Mouse (Mus musculus): ENCODE measurements around the gene Ugt1a2. TPM values are rescaled to one million over a fixed set of nuclear protein-coding genes. Genes with fewer than 3 reads are reported as not detected.
A peak's percentile ranks its signal among the peaks of the same experiment; 100 is the strongest.

Gene Ugt1a2
- total and polyA plus RNA-seq, 2 experiments from 2014 or later = not detected

DNA sequence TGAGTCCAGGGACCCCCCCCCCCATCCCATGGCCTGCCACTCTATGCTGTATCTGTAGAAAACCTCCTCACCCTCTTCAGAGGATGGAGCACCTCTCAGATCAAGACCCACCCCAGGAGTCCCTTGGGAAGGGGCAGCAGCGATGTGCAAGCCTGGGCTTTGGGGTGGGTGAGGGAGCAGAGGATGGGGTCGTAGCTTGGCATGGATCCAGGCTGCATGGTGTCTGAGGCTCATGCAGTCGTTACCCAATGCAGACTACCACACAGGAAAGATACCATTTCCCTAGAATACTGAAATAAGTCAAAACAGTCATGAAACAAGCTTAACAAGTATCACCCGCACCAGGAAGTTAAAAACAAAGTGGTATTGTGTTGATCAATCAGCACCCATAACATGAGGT is 48.3 kb downstream of the Ugt1a2 start:
- H3K4me2 ChIP-seq (ENCODE audit: low read depth, low read length) = no peak overlapping the region
- no peak overlapping the region for H3K27ac ChIP-seq
- no peak overlapping the region for H3K4me3 ChIP-seq (ENCODE audit: low read length)
- DNase-seq (ENCODE audit: low spot score) = no peak
- no peaks in the 10 kb centered on the region for H3K27me3 ChIP-seq (ENCODE audit: insufficient read depth, low read length)
- H3K36me3 ChIP-seq (ENCODE audit: insufficient read depth, low read length) = no peaks in the 10 kb centered on the region
- no peak for TF ChIP-seq CTCF (IDR thresholded peaks at IDR 0.05; ENCODE audit: low read depth)
- H3K9ac ChIP-seq (replicated peaks; ENCODE audit: low read length) = no peak overlapping the region
- WGBS = 69% methylated on average over 4 of the region's 4 CpGs
- no peak for ATAC-seq
- H3K9me3 ChIP-seq (ENCODE audit: low read length) = peaks cover 86% of the 10 kb centered on the region
- H3K4me1 ChIP-seq (ENCODE audit: insufficient read depth, low read length) = no peaks in the 10 kb centered on the region

DNA sequence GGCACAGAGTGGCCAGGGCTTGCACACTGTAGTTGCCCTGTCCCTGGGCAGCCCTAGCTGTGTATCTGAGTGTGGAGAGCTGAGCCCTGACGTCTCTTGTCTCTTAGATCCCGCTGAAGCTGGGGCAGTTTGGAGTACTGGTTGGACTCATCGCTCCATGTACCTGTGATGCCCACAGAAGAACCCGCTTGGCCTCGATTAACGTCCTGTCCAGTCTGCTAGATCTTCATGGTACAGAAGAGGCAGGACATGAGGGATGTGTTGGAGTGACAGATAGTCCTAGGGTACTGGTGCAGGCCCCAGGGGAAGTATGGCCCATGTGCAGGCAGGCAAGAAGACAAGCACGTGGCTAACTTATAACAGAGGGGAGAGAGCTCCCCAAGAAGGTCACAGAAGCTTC is 49.2 kb downstream of the Ugt1a2 start:
- H3K27me3 ChIP-seq (ENCODE audit: insufficient read depth, low read length) = no peaks in the 10 kb centered on the region
- no peak overlapping the region for H3K27ac ChIP-seq
- no peaks in the 10 kb centered on the region for H3K36me3 ChIP-seq (ENCODE audit: insufficient read depth, low read length)
- peaks cover 81% of the 10 kb centered on the region for H3K9me3 ChIP-seq (ENCODE audit: low read length)
- H3K4me2 ChIP-seq (ENCODE audit: low read depth, low read length) = no peak overlapping the region
- no peak for TF ChIP-seq CTCF (IDR thresholded peaks at IDR 0.05; ENCODE audit: low read depth)
- no peaks in the 10 kb centered on the region for H3K4me1 ChIP-seq (ENCODE audit: insufficient read depth, low read length)
- H3K4me3 ChIP-seq (ENCODE audit: low read length) = no peak overlapping the region
- H3K9ac ChIP-seq (replicated peaks; ENCODE audit: low read length) = no peak overlapping the region
- ATAC-seq = 0 out of 2 replicates have a peak, but pooled peaks have one; percentile 4
- 76% methylated on average over 7 of the region's 7 CpGs for WGBS
- no peak for DNase-seq (ENCODE audit: low spot score)

DNA sequence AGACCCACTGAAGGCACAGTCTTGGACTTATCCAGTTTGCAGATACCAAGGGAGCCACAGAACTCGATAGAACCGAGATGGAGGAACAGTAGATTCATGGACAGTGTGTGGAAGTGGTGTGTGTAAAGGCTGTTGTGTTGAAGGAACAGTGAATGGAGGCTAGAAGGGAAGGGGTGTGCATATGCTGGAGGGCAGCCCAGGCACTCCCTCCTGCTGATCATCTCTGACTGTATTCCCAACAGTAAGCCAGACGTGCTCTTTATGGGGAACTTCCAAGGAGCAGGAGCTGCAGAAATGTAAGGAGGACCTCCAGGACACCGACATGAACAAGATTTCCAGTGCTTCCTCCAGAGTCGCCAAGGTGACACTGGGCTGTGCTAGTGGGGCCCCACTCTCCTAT is 49.6 kb downstream of the Ugt1a2 start:
- Histone ChIP-seq H3K4me1 (ENCODE audit: insufficient read depth, low read length) (no peaks in the 10 kb centered on the region), H3K4me2 (ENCODE audit: low read depth, low read length) (no peak overlapping the region), H3K9ac (replicated peaks; ENCODE audit: low read length) (no peak overlapping the region), H3K27ac (no peak overlapping the region), H3K27me3 (ENCODE audit: insufficient read depth, low read length) (no peaks in the 10 kb centered on the region), H3K36me3 (ENCODE audit: insufficient read depth, low read length) (no peaks in the 10 kb centered on the region), H3K4me3 (ENCODE audit: low read length) (no peak overlapping the region), H3K9me3 (ENCODE audit: low read length) (peaks cover 79% of the 10 kb centered on the region)
- TF ChIP-seq CTCF (IDR thresholded peaks at IDR 0.05; ENCODE audit: low read depth) = no peak
- DNase-seq (ENCODE audit: low spot score) = no peak
- 80% methylated on average over 5 of the region's 5 CpGs for WGBS
- no peak for ATAC-seq

DNA sequence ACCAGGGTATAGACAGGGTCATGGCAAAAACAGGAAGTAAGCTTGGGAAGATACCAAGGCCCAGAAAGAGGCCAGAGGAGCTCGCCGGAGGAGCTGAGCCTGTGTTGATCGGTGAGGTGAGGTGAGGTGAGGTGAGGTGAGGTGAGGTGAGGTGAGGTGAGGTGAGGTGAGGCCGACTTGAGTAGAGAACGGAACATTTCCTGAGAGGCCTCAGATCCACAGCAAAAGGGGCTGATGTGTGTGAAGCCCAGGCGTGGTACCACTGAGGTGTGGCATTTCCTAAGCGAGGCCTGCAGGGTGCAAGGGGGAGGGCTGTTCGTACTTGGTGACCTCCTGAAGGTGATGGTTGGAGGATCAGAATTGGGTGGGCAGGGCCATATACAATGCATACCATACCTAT is 52.7 kb downstream of the Ugt1a2 start:
- DNase-seq (ENCODE audit: low spot score) = no peak
- WGBS = 75% methylated on average over 8 of the region's 8 CpGs

DNA sequence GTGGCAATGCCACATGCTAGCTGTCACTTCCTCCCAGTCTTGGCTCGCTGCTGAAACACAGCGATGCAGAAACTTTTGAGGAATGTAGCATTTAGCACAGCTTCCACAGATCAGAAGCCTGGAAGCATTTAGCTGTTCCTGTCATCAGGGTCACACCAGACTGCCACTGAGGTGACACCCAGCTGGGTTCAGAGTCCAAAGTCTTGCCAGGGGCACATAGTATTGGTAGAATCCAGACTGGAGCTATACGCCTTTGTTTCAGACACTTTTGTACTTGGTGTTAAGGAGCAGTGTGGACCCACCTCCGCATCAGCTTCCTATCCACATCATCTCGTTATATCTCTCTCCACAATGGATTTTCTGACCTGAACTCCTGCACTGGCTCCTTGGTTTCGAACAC is 53.1 kb downstream of the Ugt1a2 start:
- Histone ChIP-seq H3K27me3 (ENCODE audit: insufficient read depth, low read length) (no peaks in the 10 kb centered on the region), H3K4me3 (ENCODE audit: low read length) (no peak overlapping the region), H3K36me3 (ENCODE audit: insufficient read depth, low read length) (no peaks in the 10 kb centered on the region), H3K9me3 (ENCODE audit: low read length) (peaks cover 68% of the 10 kb centered on the region), H3K9ac (replicated peaks; ENCODE audit: low read length) (no peak overlapping the region), H3K4me2 (ENCODE audit: low read depth, low read length) (no peak overlapping the region), H3K4me1 (ENCODE audit: insufficient read depth, low read length) (no peaks in the 10 kb centered on the region), H3K27ac (no peak overlapping the region)
- ATAC-seq (no peak), DNase-seq (ENCODE audit: low spot score) (no peak)
- TF ChIP-seq CTCF (IDR thresholded peaks at IDR 0.05; ENCODE audit: low read depth) = no peak
- 74% methylated on average over 6 of the region's 6 CpGs for WGBS

More for the DNA sequence above, 52.7 kb downstream of the Ugt1a2 start:
- Histone ChIP-seq H3K36me3 (ENCODE audit: insufficient read depth, low read length) (no peaks in the 10 kb centered on the region), H3K27me3 (ENCODE audit: insufficient read depth, low read length) (no peaks in the 10 kb centered on the region), H3K4me3 (ENCODE audit: low read length) (no peak overlapping the region), H3K4me1 (ENCODE audit: insufficient read depth, low read length) (no peaks in the 10 kb centered on the region), H3K9ac (replicated peaks; ENCODE audit: low read length) (no peak overlapping the region), H3K27ac (no peak overlapping the region), H3K4me2 (ENCODE audit: low read depth, low read length) (no peak overlapping the region), H3K9me3 (ENCODE audit: low read length) (peaks cover 72% of the 10 kb centered on the region)
- no peak for ATAC-seq
- no peak for TF ChIP-seq CTCF (IDR thresholded peaks at IDR 0.05; ENCODE audit: low read depth)

DNA sequence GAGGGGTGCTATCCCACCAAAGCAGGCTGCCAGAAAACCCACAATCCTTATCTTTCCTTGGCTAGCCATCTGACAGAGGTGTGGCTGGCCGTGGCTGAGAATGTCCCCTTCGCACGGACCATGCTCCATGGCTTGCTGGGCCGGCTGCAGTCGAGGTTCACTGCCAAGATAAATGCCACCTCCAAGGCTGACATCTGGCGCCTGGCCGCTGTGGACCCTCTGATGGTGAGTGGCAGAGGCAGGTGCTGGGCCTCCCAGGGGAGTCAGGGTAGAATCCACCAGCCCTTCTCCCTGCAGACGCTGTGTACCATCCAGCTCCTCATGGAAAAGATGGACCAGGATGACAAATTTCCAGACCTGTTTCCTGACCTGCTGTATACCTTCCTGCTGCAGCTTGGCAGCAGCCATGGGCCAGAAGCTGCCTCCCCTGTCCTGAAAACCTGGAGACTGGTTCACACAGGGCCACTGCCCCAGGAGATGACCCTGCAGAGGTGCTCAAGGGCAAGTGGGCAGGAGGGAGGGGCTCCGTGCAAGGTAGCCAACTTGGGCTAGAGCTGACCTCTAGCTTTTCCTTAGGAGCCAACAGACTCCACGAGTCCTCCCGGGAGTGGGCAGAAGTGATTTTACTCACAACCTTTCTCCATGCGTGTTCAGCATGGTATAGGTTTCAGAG is 54.5 kb downstream of the Ugt1a2 start:
- no peak overlapping the region for H3K27ac ChIP-seq
- peaks cover 54% of the 10 kb centered on the region for H3K9me3 ChIP-seq (ENCODE audit: low read length)
- ATAC-seq = peak; percentile 15; the same call in 1 of the 2 replicates
- H3K4me3 ChIP-seq (ENCODE audit: low read length) = no peak overlapping the region
- no peaks in the 10 kb centered on the region for H3K4me1 ChIP-seq (ENCODE audit: insufficient read depth, low read length)
- 85% methylated on average over 12 of the region's 12 CpGs for WGBS
- no peak for TF ChIP-seq CTCF (IDR thresholded peaks at IDR 0.05; ENCODE audit: low read depth)
- no peak overlapping the region for H3K4me2 ChIP-seq (ENCODE audit: low read depth, low read length)
- DNase-seq (ENCODE audit: low spot score) = peak; percentile 71
- H3K36me3 ChIP-seq (ENCODE audit: insufficient read depth, low read length) = no peaks in the 10 kb centered on the region
- no peak overlapping the region for H3K9ac ChIP-seq (replicated peaks; ENCODE audit: low read length)
- H3K27me3 ChIP-seq (ENCODE audit: insufficient read depth, low read length) = no peaks in the 10 kb centered on the region

DNA sequence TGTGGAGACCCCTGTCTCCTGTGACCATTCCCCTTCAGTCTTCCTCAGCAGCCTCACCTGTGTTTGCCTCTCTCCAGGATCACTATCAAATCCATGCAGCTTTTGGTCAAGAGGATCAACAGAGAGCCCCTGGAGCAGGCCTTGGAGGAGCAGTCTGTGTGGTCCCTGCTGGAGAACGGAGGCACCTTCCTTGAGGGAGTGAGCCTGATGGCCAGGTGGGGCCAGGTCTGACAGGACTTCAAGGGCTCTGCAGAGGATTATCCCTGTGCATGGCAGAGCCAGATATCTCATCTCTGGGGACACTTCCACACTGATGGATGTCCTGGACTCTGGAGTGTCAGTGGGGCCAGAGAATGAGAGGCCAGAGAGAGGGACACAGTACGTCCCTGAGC is 55.1 kb downstream of the Ugt1a2 start:
- WGBS = 56% methylated on average over 2 of the region's 2 CpGs
- Histone ChIP-seq H3K9ac (replicated peaks; ENCODE audit: low read length) (no peak overlapping the region), H3K27ac (no peak overlapping the region), H3K27me3 (ENCODE audit: insufficient read depth, low read length) (no peaks in the 10 kb centered on the region), H3K4me3 (ENCODE audit: low read length) (no peak overlapping the region), H3K36me3 (ENCODE audit: insufficient read depth, low read length) (0 out of 2 replicates have a peak, but pooled peaks cover under 1% of the 10 kb centered on the region), H3K4me2 (ENCODE audit: low read depth, low read length) (no peak overlapping the region), H3K4me1 (ENCODE audit: insufficient read depth, low read length) (no peaks in the 10 kb centered on the region), H3K9me3 (ENCODE audit: low read length) (peaks cover 48% of the 10 kb centered on the region)
- ATAC-seq = no peak
- DNase-seq (ENCODE audit: low spot score) = no peak
- no peak for TF ChIP-seq CTCF (IDR thresholded peaks at IDR 0.05; ENCODE audit: low read depth)
